Mouse (Mus musculus): ENCODE data around the gene Gm15293. TPM values are rescaled to one million over a fixed set of nuclear protein-coding genes. Genes with fewer than 3 reads are reported as not detected.

Gm15293 gene
- polyA plus RNA-seq (2012): not detected in 2 replicates

GRCm38 (mm10) chr8:21201261-21201660 is at the start of gene Gm15293:
Gm15293 (plus strand) TSS chr8:21201561.

GRCm38 (mm10) chr8:21161977-21162376 is 39.4 kb upstream of the Gm15293 start, which contains the start of gene Defa22:
Defa22 (plus strand) TSS chr8:21162277.

GRCm38 (mm10) chr8:21191314-21191713 is 10.0 kb upstream of the Gm15293 start, which contains the start of gene Defa31:
Defa31 (plus strand) TSS chr8:21191614.

Other genes starting within 250 kb of the Gm15293 start
- not detected in 2 replicates for gene Defa21, start 176.0 kb upstream of the Gm15293 start, polyA plus RNA-seq (2012)
- not detected in 2 replicates for gene Defa23, start 146.5 kb upstream of the Gm15293 start, polyA plus RNA-seq (2012)
- gene Defa35, start 136.5 kb upstream of the Gm15293 start, polyA plus RNA-seq (2012): not detected in 2 replicates
- gene Defa25, start 117.1 kb upstream of the Gm15293 start, polyA plus RNA-seq (2012): not detected in 2 replicates
- not detected in 2 replicates for gene Gm14851, start 105.5 kb upstream of the Gm15293 start, polyA plus RNA-seq (2012)
- not detected in 2 replicates for gene Defa30, start 66.9 kb upstream of the Gm15293 start, polyA plus RNA-seq (2012)
- gene Defa22, start 39.3 kb upstream of the Gm15293 start, polyA plus RNA-seq (2012): not detected in 2 replicates
- not detected in 2 replicates for gene Defa31, start 9.9 kb upstream of the Gm15293 start, polyA plus RNA-seq (2012)
- not detected in 2 replicates for gene Gm15292, start 48.2 kb downstream of the Gm15293 start, polyA plus RNA-seq (2012)
- gene Defa27, start 114.0 kb downstream of the Gm15293 start, polyA plus RNA-seq (2012): not detected in 2 replicates
- not detected in 2 replicates for gene Defa29, start 125.5 kb downstream of the Gm15293 start, polyA plus RNA-seq (2012)
- not detected in 2 replicates for gene Defa2, start 177.0 kb downstream of the Gm15293 start, polyA plus RNA-seq (2012)
- gene Defa33, start 190.2 kb downstream of the Gm15293 start, polyA plus RNA-seq (2012): not detected in 2 replicates
- not detected in 2 replicates for gene Defa36, start 225.8 kb downstream of the Gm15293 start, polyA plus RNA-seq (2012)